Mouse (Mus musculus) intestine, postnatal 0 days (tissue): ENCODE data around the gene Gtf2ird1. TPM values are rescaled to one million over a fixed set of nuclear protein-coding genes. Genes with fewer than 3 reads are reported as not detected.

ENCODE experiments used
- ATAC-seq: fragments of 200-750 bp; cut with Nextera tagmentation; 2 replicates; pipeline ENCODE4 v1.8.0; 2017; ENCODE audit warnings: mild to moderate bottlenecking, moderate TSS enrichment, moderate library complexity
- H3K27ac ChIP-seq: fragments of 300-500 bp; sonication (generic); 2 replicates; pipeline ENCODE4 v1.5.1; 2014; ENCODE audit warnings: mild to moderate bottlenecking, low read depth, low read length, moderate library complexity
- H3K27me3 ChIP-seq: fragments of 300-500 bp; sonication (generic); replicated peaks from 2 replicates; pipeline ENCODE4 v1.6.1; 2014; ENCODE audit warnings: low read length, mixed read lengths; ENCODE audit not compliant: control insufficient read depth, insufficient read depth
- H3K36me3 ChIP-seq: fragments of 300-500 bp; sonication (generic); 2 replicates; pipeline ENCODE4 v1.6.1; 2014; ENCODE audit warnings: mild to moderate bottlenecking, moderate library complexity; ENCODE audit not compliant: control insufficient read depth, insufficient read depth
- H3K4me1 ChIP-seq: fragments of 300-500 bp; sonication (generic); replicated peaks from 2 replicates; pipeline ENCODE4 v1.6.1; 2014; ENCODE audit warnings: antibody characterized with exemption, low read length, mixed read lengths; ENCODE audit not compliant: control insufficient read depth, insufficient read depth
- H3K4me2 ChIP-seq: fragments of 300-500 bp; sonication (generic); replicated peaks from 2 replicates; pipeline ENCODE4 v1.6.1; 2014; ENCODE audit warnings: low read depth, mild to moderate bottlenecking, moderate library complexity
- H3K4me3 ChIP-seq: fragments of 300-500 bp; sonication (generic); 2 replicates; pipeline ENCODE4 v1.5.1; 2014; ENCODE audit warnings: low read depth, low read length
- H3K9ac ChIP-seq: fragments of 300-500 bp; sonication (generic); 2 replicates; pipeline ENCODE4 v1.6.1; 2014; ENCODE audit warnings: mild to moderate bottlenecking, low read depth, low read length
- H3K9me3 ChIP-seq: fragments of 300-500 bp; sonication (generic); 2 replicates; pipeline ENCODE4 v1.6.1; 2016; ENCODE audit warnings: mixed run types; ENCODE audit not compliant: control insufficient read depth
- CTCF ChIP-seq: sonication (generic); IDR thresholded peaks from 2 replicates; pipeline ENCODE4 v1.5.1; 2016; ENCODE audit warnings: low read depth, mild to moderate bottlenecking, control low read depth, antibody characterized with exemption, moderate library complexity
- WGBS: fragments of 180-500 bp; shearing (Covaris S2); extraction: QIAGEN DNeasy Blood & Tissue Kit; methylation state at CpG from one replicate; pipeline ENCODE4 v1.1.7; 2014; 5-methylcytosine and 5-hydroxymethylcytosine counted together
- polyA plus RNA-seq: library from polyadenylated mRNA; unstranded; fragments of >200 nt; fragmentation: Nextera tagmentation; extraction: Ambion mirVana; gene quantifications from 2 replicates; pipeline ENCODE4 v1.2.1, GENCODE M21; 2015

Gtf2ird1 gene
- polyA plus RNA-seq, 1 experiment from 2014 or later, result 46.8 TPM

DNA sequence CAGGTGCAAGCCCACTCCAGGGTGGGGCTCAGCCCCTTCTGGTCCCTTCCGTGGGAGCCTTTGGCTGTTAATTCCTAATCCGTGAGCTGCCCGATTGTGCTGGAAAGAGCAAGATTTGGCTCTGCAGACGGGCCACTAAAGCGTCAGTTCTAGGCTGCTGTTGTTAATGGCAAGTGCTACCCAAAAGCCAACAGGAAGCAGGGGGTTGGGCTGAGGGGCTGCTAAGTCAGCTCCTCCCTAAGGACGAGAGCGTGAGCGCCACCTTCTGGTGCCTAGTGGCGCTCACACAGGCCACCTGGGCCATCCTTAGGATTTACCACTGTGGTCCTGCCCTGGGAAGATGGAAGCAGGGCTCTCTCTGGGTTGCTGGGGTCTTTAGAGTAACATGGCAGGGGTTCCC lies 33.1 kb upstream of the Gtf2ird1 start:
- H3K4me3 ChIP-seq, result no peak overlapping the region
- H3K9me3 ChIP-seq, result no peaks in the 10 kb centered on the region
- H3K4me2 ChIP-seq, result no peak overlapping the region
- H3K27me3 ChIP-seq, result no peaks in the 10 kb centered on the region
- ATAC-seq, result no peak
- H3K27ac ChIP-seq, result no peak overlapping the region; the same call in 1 of the 2 replicates
- WGBS, result 45% methylated on average over 9 of the region's 9 CpGs
- H3K36me3 ChIP-seq, result peaks cover 26% of the 10 kb centered on the region
- H3K9ac ChIP-seq, result no peak overlapping the region
- H3K4me1 ChIP-seq, result no peaks in the 10 kb centered on the region
- peak; percentile 71 for TF ChIP-seq CTCF

DNA sequence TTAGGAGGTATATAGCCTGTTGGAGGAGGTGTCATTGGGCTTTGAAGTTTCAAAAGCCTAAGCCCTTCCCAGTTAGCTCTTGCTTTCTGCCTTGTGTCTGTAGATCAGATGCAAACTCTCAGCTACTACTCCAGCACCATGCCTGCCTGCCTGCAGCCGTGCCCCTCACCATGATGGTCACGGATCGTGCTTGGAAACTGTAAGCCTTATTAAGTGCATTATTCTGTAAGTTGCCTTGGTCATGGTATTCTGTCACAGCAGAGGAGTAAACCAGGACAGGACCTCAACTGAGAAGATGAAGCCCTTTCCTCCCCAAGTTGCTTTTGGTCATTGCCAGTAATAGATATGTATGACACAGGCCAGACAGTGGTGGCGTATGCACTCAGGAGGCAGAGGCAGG lies 32.1 kb upstream of the Gtf2ird1 start:
- Histone ChIP-seq H3K36me3 (peaks cover 26% of the 10 kb centered on the region), H3K27me3 (no peaks in the 10 kb centered on the region), H3K4me1 (no peaks in the 10 kb centered on the region), H3K4me3 (no peak overlapping the region), H3K9ac (no peak overlapping the region), H3K9me3 (no peaks in the 10 kb centered on the region), H3K4me2 (no peak overlapping the region), H3K27ac (no peak overlapping the region)
- no peak for TF ChIP-seq CTCF
- 93% methylated on average over 4 of the region's 4 CpGs for WGBS
- no peak for ATAC-seq

DNA sequence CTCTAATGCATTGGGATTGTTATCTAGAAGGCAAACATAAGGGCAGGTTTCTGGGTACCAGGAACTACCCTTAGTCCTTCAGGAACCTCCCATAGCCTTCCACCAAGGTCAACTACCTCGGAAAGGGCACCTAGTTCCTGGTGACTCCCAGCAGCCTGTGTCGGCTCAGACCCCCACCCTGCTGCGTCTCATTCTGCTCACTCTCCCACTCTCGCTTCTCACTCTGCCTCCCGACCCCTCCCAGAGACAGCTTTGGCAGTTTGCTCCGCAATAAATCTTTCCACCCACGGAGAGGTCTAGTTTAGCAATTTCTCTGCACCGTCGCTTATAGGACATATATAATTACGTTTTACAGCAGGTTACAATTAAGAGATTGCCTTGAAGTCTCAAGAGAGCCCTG lies 31.5 kb upstream of the Gtf2ird1 start:
- WGBS, result 40% methylated on average over 10 of the region's 10 CpGs
- ATAC-seq, result no peak
- TF ChIP-seq CTCF, result no peak
- Histone ChIP-seq H3K4me3 (no peak overlapping the region), H3K9me3 (no peaks in the 10 kb centered on the region), H3K9ac (no peak overlapping the region), H3K4me2 (no peak overlapping the region), H3K27ac (no peak overlapping the region), H3K4me1 (no peaks in the 10 kb centered on the region), H3K27me3 (no peaks in the 10 kb centered on the region), H3K36me3 (peaks cover 26% of the 10 kb centered on the region)

DNA sequence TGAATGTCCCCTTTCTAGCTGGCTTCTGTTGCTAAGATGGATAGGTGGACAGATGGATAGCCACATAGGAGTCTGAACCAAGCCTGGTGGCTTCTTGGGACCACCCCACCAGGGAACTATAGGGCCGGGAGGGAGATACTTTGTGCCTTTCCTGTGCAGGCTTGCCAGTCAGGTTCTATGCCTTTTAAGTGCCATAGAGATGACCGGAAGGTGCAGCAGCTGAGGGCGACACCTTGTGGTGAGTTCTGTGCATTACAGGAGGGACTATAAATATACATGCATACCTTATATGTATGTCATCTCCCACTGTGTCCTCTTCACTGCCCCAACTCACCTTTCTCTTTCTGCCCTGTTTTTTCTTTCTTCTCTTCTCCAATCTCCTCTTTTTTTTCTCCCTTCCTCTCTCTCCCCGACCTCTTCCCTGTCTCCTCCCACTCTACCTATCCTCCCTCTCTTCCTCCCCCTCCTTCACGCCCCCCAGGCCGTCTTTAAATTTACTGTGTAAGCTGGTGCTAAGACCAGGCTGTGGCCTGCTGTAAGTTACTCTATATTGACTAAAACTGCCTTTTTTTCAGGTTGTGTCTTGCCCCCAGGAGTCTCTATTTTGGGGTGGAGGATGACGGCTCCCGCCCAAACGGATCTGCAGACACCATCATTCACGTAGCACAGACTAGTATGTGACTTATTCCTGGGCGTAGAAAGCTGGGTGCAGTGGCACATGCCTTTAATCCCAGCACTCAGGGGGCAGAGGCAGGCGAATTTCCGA lies 29.6 kb upstream of the Gtf2ird1 start:
- TF ChIP-seq CTCF, result peak; percentile 99
- Histone ChIP-seq H3K4me3 (no peak overlapping the region), H3K9ac (no peak overlapping the region), H3K27me3 (no peaks in the 10 kb centered on the region), H3K27ac (no peak overlapping the region), H3K4me2 (no peak overlapping the region), H3K36me3 (peaks cover 19% of the 10 kb centered on the region), H3K9me3 (no peaks in the 10 kb centered on the region), H3K4me1 (no peaks in the 10 kb centered on the region)
- WGBS, result 57% methylated on average over 13 of the region's 13 CpGs
- ATAC-seq, result peak; percentile 63

DNA sequence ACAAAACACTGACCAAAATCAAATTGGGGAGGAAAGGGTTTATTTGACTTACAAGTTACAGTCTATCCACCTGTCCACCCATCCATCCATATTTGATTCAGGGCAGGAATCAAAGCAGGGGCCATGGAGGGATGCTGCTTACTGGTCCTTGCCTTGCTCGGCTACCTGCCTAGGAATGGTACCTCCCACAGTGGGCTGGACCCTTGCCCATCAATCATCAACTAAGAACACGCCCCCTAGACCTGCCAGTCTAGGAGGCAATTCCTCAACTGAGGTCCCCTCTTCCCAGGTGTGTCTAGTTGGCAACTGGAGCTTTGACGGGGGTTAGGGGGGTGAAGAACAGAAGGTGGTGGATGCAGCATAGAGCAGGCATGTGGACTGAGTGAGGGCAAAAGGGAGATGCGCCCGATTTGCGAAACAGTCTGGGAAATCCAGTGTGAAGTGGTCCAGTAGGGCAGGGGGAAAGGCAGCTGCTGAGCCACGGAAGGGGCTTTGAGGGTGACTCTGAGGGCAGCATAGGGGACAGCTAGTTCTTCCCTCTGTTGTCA lies 28.7 kb upstream of the Gtf2ird1 start:
- ATAC-seq, result peak; percentile 9; the same call in 1 of the 2 replicates

DNA sequence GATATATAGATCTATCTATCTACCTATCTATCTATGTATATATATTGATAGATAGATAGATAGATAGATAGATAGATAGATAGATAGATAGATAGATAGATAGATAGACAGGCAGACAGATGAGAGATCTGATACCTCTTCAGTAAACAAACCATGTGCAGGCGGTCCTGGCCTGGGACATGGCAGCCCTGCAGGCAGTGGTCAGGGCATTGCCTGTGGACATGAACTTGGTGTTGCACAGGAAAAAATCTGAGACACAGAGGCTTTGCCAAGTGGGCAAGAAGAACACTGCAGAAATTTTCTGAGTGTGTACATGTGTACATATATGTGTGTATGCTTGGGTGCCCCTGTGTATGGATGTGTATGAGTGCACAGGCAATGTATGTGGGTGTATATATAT lies 26.8 kb upstream of the Gtf2ird1 start:
- Histone ChIP-seq H3K9me3 (no peaks in the 10 kb centered on the region), H3K4me3 (no peak overlapping the region), H3K27ac (no peak overlapping the region), H3K9ac (no peak overlapping the region), H3K27me3 (no peaks in the 10 kb centered on the region), H3K36me3 (no peaks in the 10 kb centered on the region), H3K4me1 (no peaks in the 10 kb centered on the region), H3K4me2 (no peak overlapping the region)
- no peak for ATAC-seq
- TF ChIP-seq CTCF, result no peak
- 84% methylated on average over 1 of the region's 1 CpGs for WGBS

More for the DNA sequence above, 28.7 kb upstream of the Gtf2ird1 start:
- no peak overlapping the region for H3K9ac ChIP-seq
- no peak for TF ChIP-seq CTCF
- no peaks in the 10 kb centered on the region for H3K4me1 ChIP-seq
- no peak overlapping the region for H3K4me3 ChIP-seq
- peaks cover 12% of the 10 kb centered on the region for H3K36me3 ChIP-seq
- no peak overlapping the region for H3K27ac ChIP-seq
- H3K9me3 ChIP-seq, result no peaks in the 10 kb centered on the region
- no peaks in the 10 kb centered on the region for H3K27me3 ChIP-seq
- no peak overlapping the region for H3K4me2 ChIP-seq
- WGBS, result 79% methylated on average over 7 of the region's 7 CpGs
